ENCODE assay signal across 9 mouse cellular contexts in the genomic region with DNA sequence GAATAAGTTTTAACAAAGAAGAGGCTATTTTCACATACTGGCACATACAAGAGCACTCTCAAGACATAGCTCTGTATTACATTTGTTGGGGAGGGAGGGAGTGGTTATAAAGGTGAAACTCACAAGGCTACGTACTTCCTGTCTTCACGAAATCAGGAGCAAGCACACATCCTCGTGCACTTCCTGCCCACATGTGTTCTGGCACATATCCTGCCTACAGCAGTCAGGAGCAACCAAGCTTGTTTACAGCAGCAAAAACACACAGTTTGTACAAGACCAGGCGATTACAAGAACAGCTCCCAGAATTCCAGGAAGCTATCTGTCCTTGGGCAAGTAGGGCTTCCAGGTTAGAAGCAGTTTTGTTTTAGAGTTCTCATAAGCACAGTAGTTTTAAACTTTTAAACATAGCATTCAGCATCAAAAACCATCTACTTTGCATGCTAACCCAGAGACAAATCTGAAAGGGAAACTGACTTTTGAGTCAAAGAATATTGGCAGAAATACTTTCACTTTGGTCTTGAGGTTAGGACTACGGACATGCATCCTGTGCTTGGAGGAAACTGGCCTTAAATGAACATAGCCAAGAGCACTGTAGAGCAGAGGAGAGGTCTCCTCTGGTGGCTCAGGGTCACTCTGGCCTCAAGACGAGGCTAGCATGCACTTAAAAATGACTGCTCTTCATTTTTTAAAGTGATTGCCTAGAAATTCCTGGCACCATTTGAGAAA.
A peak's percentile ranks its signal among the peaks of the same experiment; 100 is the strongest.
DNase-seq lines count a peak whose midpoint lies in the region; ATAC-seq lines count a peak whose summit lies in the region.
"Had no signal": no experiment of that assay in that cellular context is flagged by ENCODE, and none has a peak within 500 bp of the region (broad histone marks: within the 10 kb centered on the region; RNA-seq: fewer than 3 reads in every experiment).

No protein-coding gene starts in this region.

- WGBS in heart, embryonic 10.5 days, result 55% methylated on average over 6 of the region's 6 CpGs
- WGBS in heart, embryonic 15.5 days, result 47% methylated on average over 6 of the region's 6 CpGs

- intact Hi-C loops in left cerebral cortex, postnatal 4 days (cut with DNase I), result no loop called here

- H3K27ac ChIP-seq in heart, embryonic 10.5 days, result no peak overlapping the region
- H3K27ac ChIP-seq in heart, embryonic 15.5 days, result 0 out of 2 replicates have a peak overlapping the region, but pooled peaks have one; percentile 18

- H3K4me1 ChIP-seq in heart, embryonic 10.5 days, result no peaks in the 10 kb centered on the region
- H3K4me1 ChIP-seq in heart, embryonic 15.5 days (replicated peaks), result no peaks in the 10 kb centered on the region

- no peaks in the 10 kb centered on the region for H3K27me3 ChIP-seq in heart, embryonic 10.5 days (ENCODE audit: insufficient read depth, poor library complexity, severe bottlenecking)
- no peaks in the 10 kb centered on the region for H3K27me3 ChIP-seq in heart, embryonic 15.5 days

- no peak overlapping the region for H3K4me2 ChIP-seq in heart, embryonic 15.5 days

- DNase-seq in heart, adult 8-10 months (ENCODE audit: low spot score), result peak; percentile 41
- DNase-seq in heart, embryonic 10.5 days (ENCODE audit: low spot score), result no peak
- DNase-seq in B cell, adult 2 months, result peak; percentile 43
- peak; percentile 66 for DNase-seq in lung, postnatal 36 days
- no peak for DNase-seq in left cerebral cortex, postnatal 4 days
- DNase-seq in adrenal gland, adult 8-10 months, result no peak
- no peak for DNase-seq in urinary bladder, postnatal 36 days (ENCODE audit: low spot score in 2 of 2)
- DNase-seq: right cerebral cortex, postnatal 25 days had no signal

- no peaks in the 10 kb centered on the region for H3K36me3 ChIP-seq in heart, embryonic 10.5 days
- H3K36me3 ChIP-seq in heart, embryonic 15.5 days, result no peaks in the 10 kb centered on the region

- no peaks in the 10 kb centered on the region for H3K9me3 ChIP-seq in heart, embryonic 10.5 days
- no peaks in the 10 kb centered on the region for H3K9me3 ChIP-seq in heart, embryonic 15.5 days (replicated peaks)

- H3K4me3 ChIP-seq in heart, embryonic 10.5 days, result no peak overlapping the region
- H3K4me3 ChIP-seq in heart, embryonic 15.5 days, result no peak overlapping the region

- no peak; the same call in 1 of the 2 replicates for ATAC-seq in heart, embryonic 15.5 days (replicated peaks; ENCODE audit: insufficient number of reproducible peaks, insufficient read depth, low FRiP score, low read depth)

- H3K9ac ChIP-seq in heart, embryonic 15.5 days, result no peak overlapping the region

Comparison
In these comparisons a context has a peak if more than half of its experiments do, and no peak if none do; other contexts are left out.
1. DNase-seq: peak in heart, adult 8-10 months (single experiment), B cell, adult 2 months (2 of 2) and lung, postnatal 36 days (single experiment); none in heart, embryonic 10.5 days (single experiment), left cerebral cortex, postnatal 4 days (single experiment), adrenal gland, adult 8-10 months (single experiment) and urinary bladder, postnatal 36 days (0 of 2).